Mouse (Mus musculus): ENCODE measurements at regions not wholly inside any gene's neighbourhood (a gene's known extent, or its start where the extent isn't known, plus 50 kb on each side); places are given as distances from the start of the nearest gene placed in this dataset.
A peak's percentile ranks its signal among the peaks of the same experiment; 100 is the strongest.

DNA sequence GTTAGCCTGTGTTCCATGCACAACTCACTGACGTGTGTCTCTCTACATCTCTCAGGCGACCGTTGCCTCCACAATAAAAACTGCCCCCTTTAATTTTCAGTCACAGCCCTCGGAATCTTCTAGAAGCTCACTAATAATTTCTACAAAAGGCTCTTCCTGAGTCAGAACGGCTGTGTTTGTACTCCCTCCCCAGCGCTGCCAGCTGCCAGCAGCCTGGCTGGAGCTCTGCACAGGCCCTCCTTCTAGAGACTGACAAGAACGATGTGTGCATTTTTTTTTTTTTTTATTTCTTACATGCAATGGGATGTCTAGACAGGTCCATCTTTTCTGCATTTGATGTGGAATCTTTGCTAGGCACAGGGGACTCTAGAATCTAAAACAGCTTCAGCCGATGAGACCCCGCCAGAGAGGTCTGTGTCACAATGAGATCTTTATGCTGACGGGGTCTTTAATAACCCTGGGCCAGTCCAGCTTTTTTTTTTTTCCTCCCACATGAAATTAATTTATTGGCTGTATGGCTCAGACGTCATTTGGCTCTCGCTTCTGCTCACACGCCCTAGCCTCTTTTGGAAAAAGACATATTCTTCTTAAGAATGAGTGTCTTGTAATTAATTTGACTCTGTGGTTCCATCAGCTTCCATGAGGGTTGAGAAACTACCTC lies 185.8 kb upstream of the Zfp507 start:
- no peak for DNase-seq (ENCODE audit: low read depth, low spot score)

DNA sequence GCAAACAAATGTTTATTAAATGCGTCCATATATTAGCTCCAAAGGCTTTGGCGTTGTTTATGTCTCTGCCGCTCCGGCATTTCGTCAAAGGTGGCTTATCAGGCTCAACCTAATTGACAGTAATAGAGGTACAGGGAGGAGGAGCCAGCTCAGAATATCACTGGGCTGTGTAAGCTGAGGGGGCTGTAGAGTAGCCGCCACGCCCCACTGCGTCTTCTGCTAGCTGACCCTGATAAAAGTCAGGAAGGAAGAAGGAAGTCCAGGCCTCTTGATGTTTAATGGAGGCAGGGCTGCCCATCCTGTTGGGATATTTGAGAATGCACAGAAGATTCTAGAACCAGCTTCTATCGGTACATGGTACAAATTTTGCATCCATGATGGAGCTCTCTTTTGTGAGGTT lies 175.2 kb upstream of the Zfp507 start:
- DNase-seq (ENCODE audit: low read depth, low spot score): no peak

DNA sequence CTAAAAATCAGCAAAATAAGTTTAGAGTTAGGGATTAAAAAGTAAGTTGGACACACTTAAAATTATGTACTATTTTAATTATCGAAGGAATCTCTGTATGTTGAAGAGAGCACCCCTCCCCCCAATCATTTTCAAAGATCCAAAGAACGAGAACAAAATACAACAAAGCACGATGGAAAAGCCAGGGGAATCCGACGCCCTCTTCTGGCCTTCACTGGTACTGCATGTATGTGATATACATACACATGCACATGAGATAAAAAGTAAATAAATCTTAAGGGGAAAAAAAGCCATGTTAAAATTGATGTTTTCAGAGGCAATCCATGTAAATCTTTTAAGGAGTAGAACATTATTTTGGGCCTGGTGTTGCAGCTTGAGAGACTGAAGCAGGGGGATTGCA lies 155.9 kb upstream of the Zfp507 start:
- DNase-seq (ENCODE audit: low read depth, low spot score): no peak

DNA sequence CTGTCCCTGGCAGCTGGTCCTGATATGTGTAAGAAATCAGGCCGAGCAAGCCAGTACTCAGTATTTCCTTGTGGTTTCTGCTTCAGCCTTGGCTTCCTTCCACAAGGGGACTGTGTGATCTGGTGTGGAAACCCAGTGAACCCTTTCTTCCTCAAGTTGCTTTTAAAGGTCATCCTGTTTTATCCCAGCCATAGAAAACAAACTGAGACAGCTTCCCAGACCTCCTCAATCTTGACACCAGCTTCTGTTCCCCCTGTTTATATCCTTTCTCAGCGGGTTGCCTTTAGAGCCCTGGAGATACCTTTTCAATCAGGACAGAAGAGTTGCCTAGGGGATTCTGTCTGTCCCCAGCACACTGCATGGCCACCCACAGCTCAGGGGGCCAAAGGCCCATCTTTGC lies 155.2 kb upstream of the Zfp507 start:
- DNase-seq (ENCODE audit: low read depth, low spot score): no peak

DNA sequence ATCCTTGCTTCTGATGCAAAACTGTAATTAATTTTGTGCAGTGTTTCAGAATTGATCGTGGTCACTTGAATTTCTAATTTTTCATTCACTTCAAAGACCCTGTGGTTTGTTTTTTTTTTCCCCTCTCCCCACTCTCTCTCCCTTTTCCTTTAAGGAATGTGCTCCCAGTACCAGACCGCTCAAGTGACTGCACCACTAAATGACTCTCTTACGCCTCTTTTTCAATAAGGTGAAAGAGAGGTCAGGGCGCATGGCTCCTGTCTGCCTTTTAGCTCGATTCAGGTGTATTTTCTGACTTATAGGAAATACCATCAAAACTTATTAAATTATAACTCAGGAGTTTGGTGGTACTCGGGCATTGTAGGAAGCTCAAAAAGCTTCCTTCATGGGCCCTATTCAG lies 146.0 kb upstream of the Zfp507 start:
- no peak for DNase-seq (ENCODE audit: low read depth, low spot score)

DNA sequence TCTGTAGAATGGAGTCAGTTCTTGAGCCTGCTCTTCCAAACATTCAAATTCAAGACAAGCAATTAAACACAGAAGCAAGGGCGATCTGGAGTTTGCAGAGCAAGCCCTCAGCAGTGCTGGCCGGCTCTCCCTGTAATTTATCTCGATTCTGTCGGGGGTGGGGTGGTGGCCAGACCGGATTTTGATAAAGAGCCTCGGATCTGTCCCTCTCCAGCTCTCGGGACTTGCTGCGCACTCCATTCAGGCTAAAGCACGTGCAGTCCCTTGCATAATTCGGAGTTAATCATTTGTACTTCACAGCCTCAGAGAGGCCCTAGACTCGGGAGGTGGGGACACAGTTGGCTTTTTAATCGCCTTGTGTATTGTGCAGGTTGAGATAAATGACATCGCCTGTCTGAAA lies 145.6 kb upstream of the Zfp507 start:
- DNase-seq (ENCODE audit: low read depth, low spot score): no peak

DNA sequence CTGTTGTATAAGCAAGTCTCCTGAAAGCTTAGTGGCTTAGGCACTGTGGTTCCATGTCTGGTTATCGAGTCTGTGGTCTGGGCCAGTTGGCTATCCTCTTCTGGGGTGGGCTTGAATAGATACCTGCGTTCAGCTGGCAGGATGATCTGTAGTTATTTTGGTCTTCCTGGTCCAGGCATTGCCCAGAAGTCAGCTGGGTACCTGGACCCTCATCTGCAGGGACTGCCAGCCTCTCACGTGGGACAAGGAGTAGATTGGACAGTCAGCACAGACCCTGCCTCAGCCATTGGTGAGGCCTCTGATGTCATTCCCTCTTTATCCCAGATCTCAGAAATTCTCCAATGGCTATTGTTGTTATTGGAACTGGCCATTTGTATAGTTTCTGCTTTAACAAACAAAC lies 138.3 kb upstream of the Zfp507 start:
- no peak for DNase-seq (ENCODE audit: low read depth, low spot score)

DNA sequence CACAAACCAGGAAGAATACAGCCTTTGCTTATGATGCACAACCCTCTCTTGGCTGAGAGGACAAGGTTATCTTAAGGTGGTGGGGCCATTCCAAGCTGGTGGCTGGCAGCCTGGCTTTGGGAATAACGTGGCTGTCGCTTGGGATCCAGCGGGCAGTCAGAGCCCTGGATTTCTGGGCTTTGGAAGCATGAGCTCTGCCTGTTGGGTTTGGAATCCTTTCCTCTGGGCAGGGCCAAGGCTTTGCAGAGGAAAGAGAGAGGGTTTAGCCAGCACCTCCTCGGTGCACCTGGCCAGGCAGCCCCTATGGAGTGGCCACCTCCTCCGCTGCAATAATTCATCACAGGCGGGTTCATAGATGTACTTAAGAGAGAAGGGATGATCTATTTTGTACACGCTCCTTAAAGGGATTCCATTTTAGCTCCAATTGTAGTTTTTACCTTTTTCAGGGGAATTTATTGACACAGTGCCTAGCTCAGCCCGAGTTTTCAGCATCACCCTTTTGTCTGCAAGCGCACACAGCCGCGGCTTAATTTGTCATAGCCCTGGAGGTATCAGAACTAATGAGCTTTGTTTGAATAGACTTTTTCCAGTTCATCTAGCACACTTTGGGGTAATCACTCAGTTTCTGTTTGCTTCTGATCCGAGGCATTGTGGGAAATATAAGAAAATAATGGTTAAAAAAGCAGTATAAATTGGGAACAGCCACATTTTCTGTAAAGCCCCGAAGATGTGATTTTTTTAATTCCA lies 135.5 kb upstream of the Zfp507 start:
- DNase-seq (ENCODE audit: low read depth, low spot score): no peak

DNA sequence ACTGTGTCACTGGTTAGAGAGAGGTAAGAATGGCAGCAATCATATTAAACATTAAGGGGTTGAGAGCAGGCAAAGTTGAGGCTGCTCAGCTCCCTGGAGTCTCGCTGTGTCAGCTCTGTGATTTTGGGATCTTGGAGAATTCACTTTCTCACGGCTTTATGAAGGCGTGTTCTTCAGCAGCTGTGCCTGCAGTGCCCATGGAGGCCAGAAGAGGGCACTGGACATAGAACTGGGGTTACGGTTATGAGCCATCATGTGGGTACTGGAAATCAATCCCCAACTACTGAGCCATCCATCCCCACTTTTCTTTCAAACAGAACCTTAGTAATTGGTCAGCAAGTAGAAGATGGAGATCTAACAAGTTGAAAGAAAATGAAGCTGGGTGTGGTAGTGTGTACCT lies 123.9 kb upstream of the Zfp507 start:
- DNase-seq (ENCODE audit: low read depth, low spot score): no peak

DNA sequence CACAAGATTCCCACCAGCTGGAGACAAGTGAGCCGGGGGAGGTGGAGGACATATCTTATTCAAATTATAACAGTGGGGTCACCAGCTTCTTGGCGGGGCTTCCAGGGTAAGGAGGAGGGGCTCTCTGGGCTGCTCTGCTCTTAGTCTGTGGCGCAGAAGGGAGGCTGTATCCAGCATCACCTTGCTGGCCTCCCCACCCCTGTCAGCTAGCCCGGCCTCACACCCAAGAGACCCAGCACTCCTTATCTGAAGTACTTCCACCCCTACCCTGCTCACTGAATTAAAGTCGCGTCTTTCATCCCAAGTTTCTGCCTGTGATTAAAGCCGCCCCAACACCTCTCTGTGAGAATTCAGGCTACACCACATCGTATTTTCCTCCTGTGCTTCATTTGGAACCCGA lies 119.8 kb upstream of the Zfp507 start:
- DNase-seq (ENCODE audit: low read depth, low spot score): no peak

DNA sequence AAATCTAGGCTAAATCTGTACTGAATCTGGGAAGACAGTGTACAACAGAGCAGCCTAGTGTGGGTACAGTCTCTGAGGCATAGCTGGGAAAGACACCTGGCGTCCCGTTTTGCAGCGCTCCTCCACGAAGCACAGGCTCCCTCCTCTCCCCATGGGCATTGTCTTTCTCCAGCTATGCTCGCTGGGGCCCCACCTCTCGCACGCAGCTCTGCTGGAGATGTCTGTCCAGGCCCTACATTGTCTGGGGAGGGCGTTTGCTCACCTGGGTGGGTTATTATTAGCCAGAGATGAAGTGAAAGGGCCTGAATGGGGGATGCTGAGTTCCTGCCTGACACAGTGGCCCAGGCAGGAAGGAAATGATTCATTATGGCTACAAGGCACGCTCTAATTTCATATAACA lies 118.1 kb upstream of the Zfp507 start:
- no peak for DNase-seq (ENCODE audit: low read depth, low spot score)

DNA sequence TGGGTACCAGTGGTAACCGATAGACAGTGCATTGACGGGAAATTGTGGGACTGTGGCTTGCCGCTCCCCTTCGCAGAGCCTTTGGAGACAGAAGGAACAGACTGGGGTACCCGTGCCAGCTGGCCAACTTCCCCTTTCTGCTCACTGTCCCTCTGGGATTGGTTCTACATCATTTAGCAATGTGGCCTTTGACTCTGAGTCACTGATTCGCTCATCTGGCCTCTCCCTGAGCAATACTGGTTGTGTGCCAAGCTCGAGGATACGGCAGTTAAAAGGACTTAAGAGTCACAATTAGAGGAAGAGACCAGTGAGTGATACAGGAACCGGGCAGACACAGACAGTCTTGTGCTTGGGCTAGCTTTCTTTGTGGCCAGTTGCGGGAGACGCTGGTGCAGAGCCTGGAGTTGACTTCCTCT lies 117.4 kb upstream of the Zfp507 start:
- no peak for DNase-seq (ENCODE audit: low read depth, low spot score)

DNA sequence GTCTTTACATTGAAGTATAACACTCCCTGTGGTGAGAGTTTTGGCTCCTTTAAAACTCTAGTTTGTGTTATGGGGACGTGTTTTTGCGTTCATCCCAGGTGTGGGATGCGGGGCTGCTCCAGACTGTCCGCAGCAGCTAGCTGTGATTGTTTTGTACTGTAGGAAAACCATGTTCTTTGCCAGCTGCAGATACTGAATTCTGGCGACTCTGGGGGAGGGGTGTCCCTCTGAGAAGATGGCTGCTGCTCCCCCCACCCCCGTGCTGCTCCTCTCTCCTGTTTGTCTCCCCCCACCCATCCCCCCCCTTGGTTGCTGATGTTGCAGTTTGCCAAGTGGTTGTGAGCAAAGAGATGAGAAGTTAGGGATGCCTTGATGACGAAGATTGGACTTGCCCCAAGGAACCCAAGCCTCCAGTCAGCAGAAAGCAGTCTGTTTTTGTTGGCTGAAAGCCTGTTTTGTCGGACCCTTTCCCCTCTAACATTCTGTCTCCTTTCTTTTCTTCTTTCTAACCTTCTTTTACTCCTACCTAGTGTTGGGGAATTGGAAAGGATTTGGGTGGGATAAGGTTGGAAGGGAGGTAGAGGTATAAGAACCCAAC lies 107.4 kb upstream of the Zfp507 start:
- no peak for DNase-seq (ENCODE audit: low read depth, low spot score)

DNA sequence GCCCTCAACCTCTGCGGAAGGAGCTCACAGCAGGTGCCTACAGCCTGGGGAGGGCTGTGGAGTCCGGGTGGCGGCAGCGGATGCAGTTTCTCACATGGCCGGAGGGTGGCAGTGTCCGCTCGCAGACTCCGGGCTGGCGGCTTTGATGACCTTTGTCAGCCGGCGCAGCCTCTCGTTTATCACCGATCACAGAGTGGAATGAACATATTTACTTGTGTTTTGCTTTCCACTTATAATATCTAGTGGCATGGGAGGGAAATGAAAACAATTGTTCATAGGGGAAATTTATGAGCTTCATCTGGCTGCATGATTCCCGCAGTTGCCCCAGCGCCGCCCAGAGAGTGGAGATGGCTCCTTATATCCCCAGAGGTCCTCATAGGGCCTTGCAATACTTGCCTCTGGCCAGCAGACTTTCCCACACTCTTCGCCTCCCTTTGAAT lies 99.2 kb upstream of the Zfp507 start:
- DNase-seq (ENCODE audit: low read depth, low spot score): peak; percentile 51

DNA sequence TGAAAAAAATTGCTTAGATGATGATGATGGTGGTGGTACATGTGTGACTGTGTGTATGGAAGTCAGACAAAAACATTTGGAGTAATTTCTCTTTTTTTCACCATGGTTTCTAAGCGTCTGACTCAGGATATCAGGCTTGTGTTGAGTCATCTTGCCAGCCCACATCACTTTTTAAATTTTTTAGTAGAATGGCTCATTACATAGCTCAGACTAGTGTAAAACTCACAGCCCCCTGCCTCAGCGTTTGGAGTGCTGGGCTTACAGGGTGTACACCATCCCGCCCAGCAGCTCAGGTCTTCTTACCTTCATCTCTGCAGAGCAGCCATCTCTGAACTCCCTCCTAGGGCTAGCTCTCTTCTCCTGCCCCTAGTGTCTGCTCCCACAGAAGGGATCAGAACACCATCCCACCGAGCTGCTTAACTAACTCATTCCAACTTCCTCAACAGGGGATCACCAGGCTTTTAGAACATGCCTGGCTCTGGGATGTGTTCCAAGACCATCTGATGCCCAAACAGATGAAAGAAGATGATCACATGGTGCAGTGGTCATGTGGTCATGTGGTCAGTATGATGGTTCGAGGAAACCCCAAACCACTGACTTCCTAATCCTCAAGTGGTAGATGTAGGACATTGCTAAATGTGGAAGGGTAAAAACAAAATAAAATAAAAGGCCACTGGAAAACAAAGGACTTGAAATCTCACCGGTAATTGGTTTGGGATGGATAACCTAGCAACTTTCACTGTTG lies 96.1 kb upstream of the Zfp507 start:
- no peak for DNase-seq (ENCODE audit: low read depth, low spot score)

DNA sequence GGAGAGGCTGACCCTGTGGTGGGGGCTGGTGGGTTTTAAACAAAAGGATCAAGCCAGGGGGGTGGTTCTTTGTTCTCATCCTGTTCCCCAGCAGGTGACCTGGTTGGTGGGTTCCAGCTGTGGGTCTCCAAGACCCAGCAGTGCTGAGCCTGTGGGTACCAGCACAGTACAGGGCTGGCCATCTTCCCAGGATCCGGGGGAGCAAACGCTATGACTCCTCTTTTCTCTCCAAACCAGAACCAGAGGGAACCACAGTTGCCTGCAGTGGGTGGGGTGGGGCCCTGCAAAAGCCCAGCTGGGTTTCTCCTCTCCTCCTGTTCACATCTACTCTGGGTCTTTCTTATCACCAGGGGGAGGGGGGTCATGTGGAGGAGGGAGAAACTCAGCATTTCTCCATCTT lies 90.5 kb upstream of the Zfp507 start:
- no peak for DNase-seq (ENCODE audit: low read depth, low spot score)

DNA sequence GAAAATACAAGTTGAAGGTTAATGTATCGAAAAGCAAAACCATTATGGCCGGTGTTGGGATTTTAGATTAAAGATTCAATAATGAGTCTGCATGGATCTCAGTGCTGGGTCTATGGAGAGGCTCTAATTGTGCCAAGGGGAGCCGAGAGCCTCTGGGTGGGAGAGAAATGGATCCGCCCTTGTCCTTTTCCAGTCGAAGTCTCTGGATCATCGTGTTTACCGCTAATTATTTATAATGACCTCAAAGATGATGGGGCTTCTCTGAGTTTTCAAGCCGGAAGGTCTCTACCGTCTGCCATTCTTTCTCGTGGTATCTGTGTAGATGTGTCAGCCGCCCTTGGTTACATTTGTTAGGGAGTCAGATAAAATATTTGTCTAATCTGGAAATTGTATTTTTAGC lies 83.2 kb upstream of the Zfp507 start:
- DNase-seq (ENCODE audit: low read depth, low spot score): no peak

DNA sequence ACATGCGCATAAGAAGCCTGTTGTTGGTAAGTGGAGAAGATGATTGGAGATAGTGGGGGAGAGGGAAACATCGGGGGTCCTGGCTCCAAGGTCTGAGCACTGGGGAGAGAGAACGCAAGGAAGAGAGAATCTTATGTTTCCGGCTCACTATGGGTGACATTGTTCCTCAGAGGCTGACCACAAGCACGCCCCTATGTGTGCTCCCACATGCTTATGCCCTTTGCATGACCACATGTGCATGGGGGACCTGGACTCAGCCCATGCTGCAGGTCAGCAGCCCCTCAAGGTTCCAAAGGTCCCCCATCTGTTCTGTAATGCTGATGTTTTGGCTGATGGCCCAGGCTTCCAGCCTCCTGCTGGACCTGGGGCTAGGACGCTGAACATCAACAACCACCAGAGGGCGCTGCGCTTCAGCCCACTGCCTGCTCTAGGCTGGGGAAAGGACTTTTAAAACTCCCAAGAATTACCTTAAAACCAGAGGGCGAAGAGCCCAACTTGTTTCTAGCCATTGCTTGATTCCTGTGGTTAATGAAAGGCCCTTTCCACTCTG lies 77.0 kb upstream of the Zfp507 start:
- peak; percentile 34 for DNase-seq (ENCODE audit: low read depth, low spot score)

DNA sequence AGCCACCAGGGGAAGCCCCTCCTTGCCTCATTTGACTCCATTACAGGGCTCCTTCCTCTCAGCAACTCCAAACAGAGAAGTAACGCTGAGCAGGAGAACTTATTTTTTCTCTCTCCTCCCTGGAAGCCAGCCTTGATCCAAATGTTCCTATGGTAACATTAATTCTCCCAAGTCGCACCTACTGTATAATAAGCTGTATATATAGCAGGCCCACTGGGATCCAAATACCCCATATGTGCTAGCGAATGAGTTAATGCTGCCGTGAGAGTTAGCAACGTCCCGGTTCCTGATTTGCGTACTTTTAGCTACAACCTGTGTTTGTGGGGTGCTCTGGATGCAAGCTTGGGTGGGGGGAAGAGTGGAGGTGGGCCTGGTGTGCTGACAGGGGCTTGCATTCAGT lies 75.4 kb upstream of the Zfp507 start:
- DNase-seq (ENCODE audit: low read depth, low spot score): no peak

DNA sequence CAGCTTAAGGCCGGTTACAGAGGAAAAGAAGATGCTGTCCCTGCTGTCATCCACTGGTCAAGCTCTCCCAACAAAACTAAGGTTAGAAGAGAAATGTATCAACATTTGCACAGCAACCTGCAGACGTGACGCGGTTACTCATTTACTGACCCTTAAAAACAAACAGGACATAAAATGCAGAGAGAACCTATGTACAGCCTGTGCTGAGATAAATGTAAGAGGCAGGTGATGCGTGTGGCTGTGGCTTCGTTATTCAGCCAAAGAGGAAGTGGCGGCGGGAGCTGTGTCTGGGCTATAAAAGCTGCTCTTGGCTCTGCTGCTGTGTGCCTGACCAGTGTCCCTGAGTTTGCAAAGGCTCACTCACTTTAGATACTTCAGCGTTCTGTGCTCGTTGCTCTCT lies 58.2 kb upstream of the Zfp507 start:
- no peak for DNase-seq (ENCODE audit: low read depth, low spot score)

DNA sequence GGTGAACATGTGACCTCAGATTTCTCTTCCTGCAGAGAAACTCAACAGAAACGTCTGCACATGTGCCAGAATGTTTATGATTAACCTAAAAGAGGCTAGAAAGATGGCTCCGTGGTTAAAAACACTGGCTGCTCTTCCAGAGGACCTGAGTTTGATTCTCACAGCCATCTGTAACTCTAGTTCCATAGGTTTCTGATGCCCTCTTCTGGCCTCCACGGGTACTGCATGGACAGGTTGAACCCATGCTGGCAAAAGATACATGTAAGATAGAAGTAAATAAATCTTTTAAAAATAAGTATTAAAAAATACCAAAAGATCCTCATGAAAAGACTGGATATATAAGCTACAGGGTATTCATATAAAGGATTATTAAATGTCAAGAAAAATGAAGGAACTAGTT lies 56.8 kb upstream of the Zfp507 start:
- no peak for DNase-seq (ENCODE audit: low read depth, low spot score)

DNA sequence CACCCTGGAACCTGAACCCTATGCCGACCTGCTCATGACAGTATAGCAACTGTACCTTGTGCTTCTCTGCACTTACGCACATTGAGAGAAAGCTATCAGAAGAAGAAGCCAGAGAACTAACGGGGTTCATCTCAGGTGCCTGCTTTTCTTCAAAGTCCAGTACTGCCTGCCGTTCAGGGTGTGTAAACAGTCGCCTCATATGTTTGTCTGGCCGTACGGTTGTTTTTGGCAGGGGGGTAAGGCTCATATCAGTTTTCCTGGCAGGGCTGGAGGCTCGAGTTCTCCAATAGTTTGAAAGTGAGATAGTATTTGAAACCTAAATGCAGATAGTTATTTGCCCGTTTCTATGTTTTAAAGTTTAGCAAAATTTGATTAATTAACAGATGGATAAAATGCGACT lies 54.9 kb upstream of the Zfp507 start:
- no peak for DNase-seq (ENCODE audit: low read depth, low spot score)

All from retina, postnatal 7 days (tissue).